Mouse (Mus musculus) adrenal gland, adult 18-20 months (tissue): ENCODE data around the gene Stam2. TPM values are rescaled to one million over a fixed set of nuclear protein-coding genes. Genes with fewer than 3 reads are reported as not detected.

Source experiments
- DNase-seq, 2 experiments: peaks; one replicate each; pipeline ENCODE4 v3.0.0; 2021 to 2022; ENCODE audit warnings: low spot score in 2 of 2
- total RNA-seq, 2 experiments: library from RNA; stranded (reverse); gene quantifications; 1 replicate in 1 of 2; 2 replicates in 1 of 2; pipeline ENCODE4 v1.2.3; 2021

Stam2 gene
- total RNA-seq, 2 experiments from 2014 or later = 24.8 to 30.7 TPM

DNA sequence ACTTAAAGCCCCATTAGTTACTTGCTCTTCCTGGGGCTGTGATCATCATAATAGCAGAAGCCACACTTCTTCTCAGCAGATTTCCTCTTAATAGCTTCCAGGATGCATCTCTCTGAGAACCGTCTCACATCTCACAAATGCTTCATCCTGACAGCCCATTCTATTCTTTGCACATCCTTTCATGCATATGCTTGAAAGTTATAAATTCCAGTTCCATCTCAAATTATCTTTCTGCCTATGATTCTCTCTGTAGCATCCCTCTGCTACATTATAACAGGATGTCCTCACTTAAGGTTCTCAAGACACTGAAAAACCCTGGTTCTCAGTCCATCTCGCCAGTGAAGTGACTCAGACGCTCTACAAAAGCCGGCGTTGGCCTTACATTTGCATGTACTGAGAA is 85.4 kb downstream of the Stam2 start:
- DNase-seq = no peak

DNA sequence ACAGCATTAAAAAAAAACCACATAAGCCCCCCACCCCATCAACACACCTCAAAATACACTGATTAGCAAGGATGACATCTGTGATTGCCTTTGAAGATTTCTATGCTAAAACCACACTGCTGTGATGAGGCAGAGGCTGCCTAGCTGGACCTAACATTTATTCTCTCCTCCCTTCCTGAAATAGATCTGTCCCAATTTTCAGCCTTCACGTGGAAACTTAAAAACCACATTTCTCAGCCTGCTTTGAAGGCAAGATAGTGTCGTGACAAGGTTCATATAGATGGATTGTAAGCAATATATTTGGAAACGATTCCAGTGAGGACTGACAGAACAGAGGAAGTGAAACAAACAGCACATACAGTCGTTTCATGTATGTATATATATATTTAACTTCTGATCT is 87.5 kb downstream of the Stam2 start:
- DNase-seq = no peak

DNA sequence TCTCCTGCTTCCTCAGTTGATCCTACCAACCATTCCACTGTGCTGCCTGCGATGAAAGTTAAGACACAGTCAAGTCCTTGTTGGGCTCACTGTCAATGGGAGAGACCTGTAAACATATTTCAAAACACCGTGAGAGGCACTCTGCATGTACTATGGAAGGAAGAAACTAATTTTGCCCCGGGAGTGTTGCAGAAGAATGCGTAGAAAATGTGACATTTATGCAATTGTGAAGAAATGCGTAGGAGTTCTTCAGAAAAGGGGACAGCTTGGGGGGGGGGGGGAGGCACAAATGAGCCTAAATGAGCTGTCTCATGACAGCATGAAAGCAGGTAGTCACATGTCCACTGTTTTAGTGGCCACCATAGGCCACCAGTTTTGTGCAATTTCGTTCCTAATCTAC is 90.5 kb downstream of the Stam2 start:
- DNase-seq = no peak

DNA sequence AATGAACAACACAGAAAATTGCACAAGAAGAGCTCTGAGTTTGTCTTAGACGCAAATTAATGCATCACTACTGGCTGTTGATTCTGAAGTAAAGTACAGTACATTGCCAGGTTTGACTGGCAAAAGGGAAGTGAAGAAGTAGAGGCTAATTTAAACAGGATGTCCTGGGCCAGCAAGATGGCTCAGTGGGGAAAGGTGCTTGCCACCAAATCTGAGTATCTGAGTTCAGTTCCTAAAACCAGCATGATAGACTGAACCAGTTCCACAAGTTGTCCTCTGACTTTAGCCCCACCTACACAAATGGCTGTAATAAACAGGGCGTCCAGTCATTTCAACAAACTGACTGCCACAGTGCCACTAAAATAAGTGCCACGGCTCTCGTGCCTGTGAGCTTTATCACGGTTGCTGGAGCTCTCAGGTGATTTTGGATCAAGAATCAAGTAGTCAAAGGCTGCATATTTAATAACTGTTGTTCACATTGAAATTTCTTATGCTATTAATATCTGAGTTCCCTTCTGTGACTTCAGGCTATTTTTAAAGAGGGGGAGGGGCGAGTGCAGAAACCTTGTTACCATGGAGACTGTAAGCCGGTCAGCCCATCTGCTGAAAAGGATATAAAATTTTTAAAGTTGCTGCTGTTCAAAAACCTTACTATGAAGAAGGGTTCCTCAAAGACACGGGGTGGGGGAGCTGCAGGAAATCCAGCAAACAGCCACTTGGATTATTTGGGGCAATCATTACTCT is 94.7 kb downstream of the Stam2 start:
- DNase-seq = no peak

DNA sequence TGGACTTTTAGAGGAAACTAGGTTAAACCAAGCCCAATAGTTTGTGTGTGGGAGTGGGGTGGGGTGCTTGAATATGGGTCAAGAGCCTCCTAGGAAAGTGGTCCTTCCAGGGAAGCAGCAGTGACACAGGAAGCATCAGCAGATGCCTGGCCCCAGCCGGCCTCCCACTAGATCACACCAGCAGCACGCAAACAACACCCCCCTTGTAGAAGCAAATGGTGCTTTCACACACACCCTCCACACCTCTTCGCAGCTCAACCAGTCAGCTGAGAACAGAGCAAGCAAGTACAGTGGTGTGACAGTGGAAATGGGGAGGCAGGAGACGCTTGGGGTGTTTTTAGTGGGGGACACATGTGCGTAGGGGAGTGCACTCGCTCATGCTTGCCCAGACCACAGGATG is 98.4 kb downstream of the Stam2 start:
- no peak for DNase-seq

Other genes starting within 250 kb of the Stam2 start
- gene Cacnb4, start 65.5 kb downstream of the Stam2 start, total RNA-seq = under 1 TPM; 0.23 to 0.61 TPM
- 10 to 100 TPM; 19.8 to 31.1 TPM for gene Fmnl2, start 115.6 kb upstream of the Stam2 start, total RNA-seq